Mouse (Mus musculus) kidney, embryonic 16.5 days (tissue): ENCODE measurements around the gene Fam207a. TPM values are rescaled to one million over a fixed set of nuclear protein-coding genes. Genes with fewer than 3 reads are reported as not detected.

Source experiments
- ATAC-seq: fragments of 200-750 bp; cut with Nextera tagmentation; 2 replicates; pipeline ENCODE4 v1.8.0; 2017; ENCODE audit warnings: moderate TSS enrichment; ENCODE audit not compliant: low FRiP score, low TSS enrichment
- H3K27ac ChIP-seq: fragments of 300-500 bp; sonication (generic); 2 replicates; pipeline ENCODE4 v1.5.1; 2014; ENCODE audit warnings: low read length
- H3K27me3 ChIP-seq: fragments of 300-500 bp; sonication (generic); 2 replicates; pipeline ENCODE4 v1.6.1; 2014; ENCODE audit warnings: low read length, control low read depth, mixed read lengths; ENCODE audit not compliant: insufficient read depth
- H3K36me3 ChIP-seq: fragments of 300-500 bp; sonication (generic); 2 replicates; pipeline ENCODE4 v1.6.1; 2014; ENCODE audit warnings: low read length, control low read depth, mixed read lengths; ENCODE audit not compliant: insufficient read depth
- H3K4me1 ChIP-seq: fragments of 300-500 bp; sonication (generic); 2 replicates; pipeline ENCODE4 v1.6.1; 2014; ENCODE audit warnings: low read length, control low read depth, mixed read lengths; ENCODE audit not compliant: insufficient read depth
- H3K4me2 ChIP-seq: fragments of 300-500 bp; sonication (generic); replicated peaks from 2 replicates; pipeline ENCODE4 v1.6.1; 2014; ENCODE audit warnings: low read depth, low read length
- H3K4me3 ChIP-seq: fragments of 300-500 bp; sonication (generic); 2 replicates; pipeline ENCODE4 v1.5.1; 2014; ENCODE audit warnings: mild to moderate bottlenecking, low read length
- H3K9ac ChIP-seq: fragments of 300-500 bp; sonication (generic); replicated peaks from 2 replicates; pipeline ENCODE4 v1.6.1; 2014; ENCODE audit warnings: low read length
- H3K9me3 ChIP-seq: fragments of 300-500 bp; sonication (generic); 2 replicates; pipeline ENCODE4 v1.6.1; 2016; ENCODE audit warnings: low read length, control low read depth
- WGBS: fragments of 180-500 bp; shearing (Covaris S2); extraction: QIAGEN DNeasy Blood & Tissue Kit; methylation state at CpG from one replicate; pipeline ENCODE4 v1.1.7; 2014; 5-methylcytosine and 5-hydroxymethylcytosine counted together
- polyA plus RNA-seq: library from polyadenylated mRNA; unstranded; fragments of >200 nt; fragmentation: Nextera tagmentation; extraction: Ambion mirVana; gene quantifications from 2 replicates; pipeline ENCODE4 v1.2.1, GENCODE M21; 2015

Gene Fam207a
- polyA plus RNA-seq, 1 experiment from 2014 or later = 36.6 TPM

DNA sequence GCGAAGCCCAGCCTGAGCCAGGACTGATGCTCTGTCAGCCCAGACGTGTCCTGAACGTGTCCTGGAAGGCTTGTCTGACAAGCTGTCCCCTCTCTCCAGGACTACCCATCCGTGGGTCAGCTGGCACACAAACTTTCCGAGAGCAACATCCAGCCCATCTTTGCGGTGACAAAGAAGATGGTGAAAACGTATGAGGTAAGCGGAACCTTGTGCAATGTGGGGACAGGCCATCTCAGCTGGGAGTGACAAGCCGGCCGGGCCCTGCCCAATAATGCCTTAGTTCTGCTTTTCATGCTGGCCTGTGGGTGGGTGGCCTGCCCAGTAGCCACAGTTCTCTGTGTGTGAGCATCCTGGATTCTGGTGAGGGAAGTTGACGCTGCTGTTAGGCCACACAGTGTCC is 35.3 kb upstream of the Fam207a start:
- ATAC-seq = no peak
- Histone ChIP-seq H3K4me1 (no peaks in the 10 kb centered on the region), H3K4me2 (no peak overlapping the region), H3K27me3 (no peaks in the 10 kb centered on the region), H3K4me3 (no peak overlapping the region), H3K36me3 (no peaks in the 10 kb centered on the region), H3K27ac (no peak overlapping the region), H3K9me3 (no peaks in the 10 kb centered on the region), H3K9ac (no peak overlapping the region)
- WGBS = 75% methylated on average over 11 of the region's 11 CpGs

- Histone ChIP-seq H3K4me2 (no peak overlapping the region), H3K9ac (no peak overlapping the region), H3K27me3 (no peaks in the 10 kb centered on the region), H3K9me3 (no peaks in the 10 kb centered on the region), H3K4me1 (no peaks in the 10 kb centered on the region), H3K27ac (no peak overlapping the region), H3K4me3 (no peak overlapping the region), H3K36me3 (no peaks in the 10 kb centered on the region)
- 86% methylated on average over 10 of the region's 10 CpGs for WGBS
- ATAC-seq = no peak
Observed at GRCm38 (mm10) chr10:77548576-77548975, 33.0 kb upstream of the Fam207a start.

DNA sequence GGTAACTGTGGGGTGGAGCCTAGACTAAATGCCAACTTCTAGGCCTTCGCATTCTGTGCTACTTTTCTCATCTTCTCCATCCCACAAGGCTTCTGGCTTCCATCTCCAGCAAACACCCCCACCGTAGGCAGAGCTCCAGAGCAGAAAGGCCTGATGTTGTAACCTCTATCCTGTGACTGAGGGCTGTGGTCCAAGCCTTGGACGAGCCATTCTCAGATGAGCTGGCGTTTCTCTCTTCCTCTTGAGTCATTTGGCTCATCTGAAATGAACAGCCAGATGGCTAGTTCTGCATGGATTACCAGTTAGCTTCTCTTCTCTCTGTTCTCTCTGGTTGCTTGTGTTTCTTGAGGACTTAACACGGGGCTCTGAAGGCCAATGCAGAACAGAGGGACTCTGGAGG is 29.3 kb upstream of the Fam207a start:
- Histone ChIP-seq H3K4me3 (no peak overlapping the region), H3K36me3 (no peaks in the 10 kb centered on the region), H3K27ac (no peak overlapping the region), H3K9ac (no peak overlapping the region), H3K4me2 (no peak overlapping the region), H3K27me3 (no peaks in the 10 kb centered on the region), H3K9me3 (no peaks in the 10 kb centered on the region), H3K4me1 (no peaks in the 10 kb centered on the region)
- WGBS = 76% methylated on average over 5 of the region's 5 CpGs
- no peak for ATAC-seq

GRCm38 (mm10) chr10:77543226-77543625 is 27.6 kb upstream of the Fam207a start:
- no peaks in the 10 kb centered on the region for H3K9me3 ChIP-seq
- H3K9ac ChIP-seq = no peak overlapping the region
- no peak overlapping the region for H3K27ac ChIP-seq
- WGBS = 52% methylated on average over 7 of the region's 7 CpGs
- no peak for ATAC-seq
- H3K27me3 ChIP-seq = no peaks in the 10 kb centered on the region
- H3K4me2 ChIP-seq = no peak overlapping the region
- no peaks in the 10 kb centered on the region for H3K36me3 ChIP-seq
- H3K4me1 ChIP-seq = no peaks in the 10 kb centered on the region
- H3K4me3 ChIP-seq = no peak overlapping the region

DNA sequence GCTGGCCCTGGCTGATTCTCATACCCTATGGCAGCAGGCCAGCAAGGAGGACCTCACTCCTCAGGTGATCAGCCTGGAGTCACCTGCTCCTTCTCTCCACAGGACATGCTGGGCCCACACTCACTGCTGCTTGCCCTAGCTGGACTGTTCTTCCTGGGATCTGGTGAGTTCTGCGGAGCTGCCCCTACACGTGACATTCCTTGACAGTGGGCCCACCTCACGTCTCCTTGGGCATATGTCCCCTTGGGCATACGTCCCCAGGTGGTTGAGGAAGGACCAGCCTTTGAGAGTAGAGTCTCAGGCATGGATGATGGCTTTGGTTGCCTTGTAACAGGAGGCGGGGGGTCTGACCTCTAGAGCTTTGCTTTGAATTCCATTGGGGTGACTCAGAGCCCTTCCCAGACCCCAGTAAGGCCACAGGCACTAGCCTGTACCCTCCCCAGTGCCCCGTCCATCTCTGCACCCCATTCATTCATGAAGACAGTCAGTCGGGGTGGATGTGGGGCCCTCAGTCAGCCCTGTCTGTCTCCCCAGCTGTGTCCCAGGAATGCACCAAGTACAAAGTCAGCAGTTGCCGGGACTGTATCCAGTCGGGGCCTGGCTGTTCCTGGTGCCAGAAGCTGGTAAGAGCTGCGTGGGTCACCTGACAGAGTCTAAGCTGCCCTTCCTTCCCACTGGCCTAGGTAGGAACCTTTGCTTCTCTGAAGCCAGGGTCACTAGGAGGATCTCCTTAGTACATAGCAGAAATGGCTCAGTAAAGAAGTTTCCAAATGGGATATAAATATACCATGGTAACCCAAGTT is 26.5 kb upstream of the Fam207a start:
- 76% methylated on average over 10 of the region's 10 CpGs for WGBS
- no peak overlapping the region for H3K4me3 ChIP-seq
- no peak overlapping the region for H3K27ac ChIP-seq
- no peaks in the 10 kb centered on the region for H3K4me1 ChIP-seq
- ATAC-seq = no peak
- H3K36me3 ChIP-seq = no peaks in the 10 kb centered on the region
- H3K27me3 ChIP-seq = no peaks in the 10 kb centered on the region
- no peak overlapping the region for H3K4me2 ChIP-seq
- H3K9me3 ChIP-seq = no peaks in the 10 kb centered on the region
- no peak overlapping the region for H3K9ac ChIP-seq

DNA sequence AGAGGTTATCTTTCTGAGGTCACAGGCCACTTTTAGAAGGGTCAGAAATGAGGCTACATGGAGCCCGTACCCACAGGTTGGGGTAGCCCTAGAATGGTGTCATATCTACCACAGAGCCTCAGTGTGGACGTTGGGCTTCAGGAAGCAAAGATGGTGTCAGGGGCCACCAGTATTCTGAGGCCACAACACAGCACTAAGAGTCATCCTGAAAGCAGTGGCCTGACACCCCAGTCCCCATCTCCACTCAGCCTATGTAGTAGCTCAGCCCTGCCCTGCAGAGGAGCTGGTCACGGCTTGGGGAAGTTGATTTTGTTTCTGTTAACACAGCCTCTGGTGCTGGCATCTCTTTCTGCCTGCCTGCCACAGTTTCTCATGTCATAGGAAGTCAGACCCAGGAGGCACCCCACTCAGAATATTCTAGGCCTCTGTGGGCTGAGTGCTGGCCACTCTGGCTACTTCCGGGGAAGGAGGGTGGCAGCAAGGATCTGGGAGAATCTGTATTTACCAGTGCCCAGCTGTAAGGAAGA is 25.1 kb upstream of the Fam207a start:
- H3K36me3 ChIP-seq = no peaks in the 10 kb centered on the region
- H3K27me3 ChIP-seq = no peaks in the 10 kb centered on the region
- WGBS = 82% methylated on average over 4 of the region's 4 CpGs
- H3K4me1 ChIP-seq = no peaks in the 10 kb centered on the region
- H3K4me3 ChIP-seq = no peak overlapping the region
- ATAC-seq = no peak
- H3K27ac ChIP-seq = no peak overlapping the region
- no peaks in the 10 kb centered on the region for H3K9me3 ChIP-seq
- no peak overlapping the region for H3K9ac ChIP-seq
- H3K4me2 ChIP-seq = no peak overlapping the region

GRCm38 (mm10) chr10:77539320-77539945 is 23.8 kb upstream of the Fam207a start:
- 73% methylated on average over 7 of the region's 7 CpGs for WGBS

GRCm38 (mm10) chr10:77537215-77538209 is 21.9 kb upstream of the Fam207a start:
- WGBS = 69% methylated on average over 11 of the region's 11 CpGs
- Histone ChIP-seq H3K27me3 (no peaks in the 10 kb centered on the region), H3K9me3 (no peaks in the 10 kb centered on the region), H3K4me2 (no peak overlapping the region), H3K27ac (no peak overlapping the region), H3K36me3 (no peaks in the 10 kb centered on the region), H3K4me3 (no peak overlapping the region), H3K4me1 (no peaks in the 10 kb centered on the region), H3K9ac (no peak overlapping the region)
- no peak for ATAC-seq

More at GRCm38 (mm10) chr10:77539320-77539945, 23.8 kb upstream of the Fam207a start:
- Histone ChIP-seq H3K4me3 (no peak overlapping the region), H3K36me3 (no peaks in the 10 kb centered on the region), H3K27ac (no peak overlapping the region), H3K9ac (no peak overlapping the region), H3K9me3 (no peaks in the 10 kb centered on the region), H3K4me2 (no peak overlapping the region), H3K27me3 (no peaks in the 10 kb centered on the region), H3K4me1 (no peaks in the 10 kb centered on the region)
- no peak for ATAC-seq

- no peaks in the 10 kb centered on the region for H3K36me3 ChIP-seq
- no peaks in the 10 kb centered on the region for H3K27me3 ChIP-seq
- no peak overlapping the region for H3K27ac ChIP-seq
- no peaks in the 10 kb centered on the region for H3K4me1 ChIP-seq
- no peak for ATAC-seq
- no peaks in the 10 kb centered on the region for H3K9me3 ChIP-seq
- no peak overlapping the region for H3K4me2 ChIP-seq
- WGBS = 57% methylated on average over 8 of the region's 8 CpGs
- no peak overlapping the region for H3K9ac ChIP-seq
- no peak overlapping the region for H3K4me3 ChIP-seq
Observed at GRCm38 (mm10) chr10:77536727-77537126, 21.1 kb upstream of the Fam207a start.
